Mouse (Mus musculus) frontal cortex, postnatal 10 days (tissue): Measurements from ENCODE around the gene Gm49333.
"Not testable (repeated sequence)": the region's sequence is repeated elsewhere in the genome, so short reads cannot be mapped to it uniquely, and the experiment has no call there.

ENCODE experiments used
- DNase-seq, 2 experiments: peaks; one replicate each; pipeline ENCODE4 v3.0.0; 2022; ENCODE audit warnings: low spot score in 2 of 2, mixed read lengths in 1 of 2

Gene Gm49333

GRCm38 (mm10) chr16:20623211-20623610, 11.8 kb downstream of the Gm49333 start:
- no peak for DNase-seq

GRCm38 (mm10) chr16:20628871-20629391, 17.5 kb downstream of the Gm49333 start:
- DNase-seq: no peak

- DNase-seq: peak in 1 of 2 experiments; percentile 36
Observed at GRCm38 (mm10) chr16:20629731-20630634, 18.6 kb downstream of the Gm49333 start, which contains the start of gene Ece2. Gene Ece2 (plus strand): TSS chr16:20629828.

GRCm38 (mm10) chr16:20637410-20637809, 26.0 kb downstream of the Gm49333 start:
- DNase-seq: no peak

- peak; percentile 48 to 62 for DNase-seq
Observed at GRCm38 (mm10) chr16:20638367-20638766, 27.0 kb downstream of the Gm49333 start.

GRCm38 (mm10) chr16:20642161-20642560, 30.8 kb downstream of the Gm49333 start:
- DNase-seq: peak; percentile 58 to 77

GRCm38 (mm10) chr16:20643911-20644310, 32.5 kb downstream of the Gm49333 start:
- no peak for DNase-seq

- DNase-seq: peak; percentile 90 to 96
Observed at GRCm38 (mm10) chr16:20651076-20651946, 39.9 kb downstream of the Gm49333 start, which contains the start of gene Psmd2. Gene Psmd2 (plus strand): TSS chr16:20651652.

- no peak for DNase-seq
Observed at GRCm38 (mm10) chr16:20651947-20652310, 40.5 kb downstream of the Gm49333 start.

- no peak for DNase-seq
Observed at GRCm38 (mm10) chr16:20653315-20653714, 41.9 kb downstream of the Gm49333 start.

GRCm38 (mm10) chr16:20657661-20658060, 46.3 kb downstream of the Gm49333 start:
- DNase-seq: no peak

- not testable (repeated sequence) for DNase-seq
Observed at GRCm38 (mm10) chr16:20668013-20668412, 56.6 kb downstream of the Gm49333 start, which contains the start of gene Eif4g1. Gene Eif4g1 (plus strand): TSS chr16:20668313.

GRCm38 (mm10) chr16:20670291-20670690, 58.9 kb downstream of the Gm49333 start:
- DNase-seq: no peak

GRCm38 (mm10) chr16:20671886-20672285, 60.5 kb downstream of the Gm49333 start:
- no peak for DNase-seq

- peak; percentile 93 to 96 for DNase-seq
Observed at GRCm38 (mm10) chr16:20672500-20672902, 61.1 kb downstream of the Gm49333 start.

- peak; percentile 52 for DNase-seq
Observed at GRCm38 (mm10) chr16:20672965-20673705, 61.7 kb downstream of the Gm49333 start.

- DNase-seq: no peak
Observed at GRCm38 (mm10) chr16:20673706-20674303, 62.4 kb downstream of the Gm49333 start.

- DNase-seq: no peak
Observed at GRCm38 (mm10) chr16:20675213-20675612, 63.8 kb downstream of the Gm49333 start.

- no peak for DNase-seq
Observed at GRCm38 (mm10) chr16:20676702-20677101, 65.3 kb downstream of the Gm49333 start.

- DNase-seq: no peak
Observed at GRCm38 (mm10) chr16:20677380-20677779, 66.0 kb downstream of the Gm49333 start.
